In genomic region chr1:53931314-53931713, GRCm38 (mm10) we compare ENCODE assay signal across 22 mouse cellular contexts.
A peak's percentile ranks its signal among the peaks of the same experiment; 100 is the strongest.
DNase-seq lines count a peak whose midpoint lies in the region; ATAC-seq and TF ChIP-seq lines count a peak whose summit lies in the region.
"Had no signal": no experiment of that assay in that cellular context is flagged by ENCODE, and none has a peak within 500 bp of the region (broad histone marks: within the 10 kb centered on the region; RNA-seq: fewer than 3 reads in every experiment).

No protein-coding gene starts in this region.

- no peak for ATAC-seq in lung, embryonic 14.5 days (ENCODE audit: insufficient read depth)
- ATAC-seq: activated CD4-positive, CD25-positive, alpha-beta regulatory T cell, adult 4 months; forebrain, embryonic 15.5 days; hindbrain, embryonic 16.5 days; Patski had no signal

- TF ChIP-seq POLR2A in heart, adult 2 months (IDR thresholded peaks at IDR 0.05; ENCODE audit: insufficient read depth, low read depth, low read length) = no peak

- H3K9ac ChIP-seq in heart, adult 2 months (ENCODE audit: low read depth, low read length) = no peak overlapping the region
- no peak overlapping the region for H3K9ac ChIP-seq in lung, embryonic 14.5 days
- H3K9ac ChIP-seq: embryonic facial prominence, embryonic 12.5 days; forebrain, embryonic 15.5 days; heart, embryonic 12.5 days; hindbrain, embryonic 12.5 days had no signal

- intact Hi-C loops in heart, adult 2 months (cut with DNase I) = loop anchor here (2.0 to 5.0 kb wide), 2 partner anchors 45 to 86 kb away; no protein-coding TSS in a partner anchor

- WGBS in heart, adult 2 months = 37% methylated on average over 3 of the region's 3 CpGs
- WGBS in lung, embryonic 14.5 days = 24% methylated on average over 3 of the region's 3 CpGs

- TF ChIP-seq CTCF in heart, adult 2 months (IDR thresholded peaks at IDR 0.05) = no peak
- TF ChIP-seq CTCF in lung, embryonic 14.5 days (IDR thresholded peaks at IDR 0.05; ENCODE audit: low read depth) = no peak

- no peaks in the 10 kb centered on the region for H3K9me3 ChIP-seq in lung, embryonic 14.5 days (ENCODE audit: low read depth, low read length)
- H3K9me3 ChIP-seq: embryonic facial prominence, embryonic 12.5 days; forebrain, embryonic 15.5 days; heart, embryonic 12.5 days; hindbrain, embryonic 12.5 days had no signal

- no peak overlapping the region for H3K4me3 ChIP-seq in heart, adult 2 months
- H3K4me3 ChIP-seq in lung, embryonic 14.5 days (ENCODE audit: low read depth, low read length) = no peak overlapping the region
- H3K4me3 ChIP-seq: embryonic facial prominence, embryonic 12.5 days; forebrain, embryonic 15.5 days; heart, embryonic 12.5 days; hindbrain, embryonic 12.5 days had no signal

- no peak for TF ChIP-seq EP300 in heart, adult 2 months (IDR thresholded peaks at IDR 0.05; ENCODE audit: insufficient read depth, low read depth, low read length)

- DNase-seq in heart, adult 2 months = no peak
- DNase-seq in heart, adult 11 months = no peak
- DNase-seq in kidney, adult 9 months = peak; percentile 11
- no peak for DNase-seq in kidney, adult 11 months
- peak; percentile 19 for DNase-seq in lung, embryonic 14.5 days
- no peak for DNase-seq in lung, postnatal 14 days
- peak; percentile 22 for DNase-seq in 3T3-L1 (ENCODE audit: low read depth, low spot score)
- DNase-seq in gastrocnemius, postnatal 25 days = no peak
- DNase-seq: adrenal gland, postnatal 14 days; cerebellum, adult 11-12 months; cerebellum, adult 9-10 months; cerebellum, postnatal 25 days; gastrocnemius, postnatal 10 days; heart, postnatal 4 days had no signal

- no peaks in the 10 kb centered on the region for H3K27me3 ChIP-seq in heart, adult 2 months (ENCODE audit: control insufficient read depth, insufficient read depth, low read length)
- H3K27me3 ChIP-seq in lung, embryonic 14.5 days (ENCODE audit: insufficient read depth, low read length) = no peaks in the 10 kb centered on the region
- H3K27me3 ChIP-seq: CH12.LX; embryonic facial prominence, embryonic 12.5 days; forebrain, embryonic 15.5 days; hindbrain, embryonic 12.5 days had no signal

- H3K4me1 ChIP-seq in heart, adult 2 months (ENCODE audit: control insufficient read depth, insufficient read depth, low read length) = peaks cover 6% of the 10 kb centered on the region
- no peaks in the 10 kb centered on the region for H3K4me1 ChIP-seq in lung, embryonic 14.5 days (ENCODE audit: insufficient read depth)
- H3K4me1 ChIP-seq: embryonic facial prominence, embryonic 12.5 days; forebrain, embryonic 15.5 days; hindbrain, embryonic 12.5 days had no signal

- H3K4me2 ChIP-seq in lung, embryonic 14.5 days = no peak overlapping the region
- H3K4me2 ChIP-seq: embryonic facial prominence, embryonic 12.5 days; forebrain, embryonic 15.5 days; heart, embryonic 12.5 days; hindbrain, embryonic 12.5 days had no signal

- peak overlapping the region; percentile 19; the same call in 1 of the 2 replicates for H3K27ac ChIP-seq in heart, adult 2 months
- H3K27ac ChIP-seq in lung, embryonic 14.5 days (ENCODE audit: low read depth) = no peak overlapping the region
- H3K27ac ChIP-seq: embryonic facial prominence, embryonic 12.5 days; forebrain, embryonic 15.5 days; hindbrain, embryonic 12.5 days had no signal

- no peaks in the 10 kb centered on the region for H3K79me2 ChIP-seq in heart, adult 2 months (replicated peaks; ENCODE audit: control insufficient read depth, insufficient read depth, low read length)

- peaks cover 8% of the 10 kb centered on the region for H3K36me3 ChIP-seq in heart, adult 2 months (ENCODE audit: control insufficient read depth, insufficient read depth, low read length)
- H3K36me3 ChIP-seq in lung, embryonic 14.5 days (ENCODE audit: insufficient read depth) = no peaks in the 10 kb centered on the region
- H3K36me3 ChIP-seq: embryonic facial prominence, embryonic 12.5 days; forebrain, embryonic 15.5 days; hindbrain, embryonic 12.5 days had no signal

Comparison
In these comparisons a context has a peak if more than half of its experiments do, and no peak if none do; other contexts are left out.
1. DNase-seq: peak in kidney, adult 9 months (single experiment), lung, embryonic 14.5 days (single experiment) and 3T3-L1 (single experiment); none in heart, adult 2 months (0 of 2), heart, adult 11 months (single experiment), kidney, adult 11 months (single experiment), lung, postnatal 14 days (single experiment) and gastrocnemius, postnatal 25 days (single experiment).